Mouse (Mus musculus) MEL (cell line): ENCODE measurements around the gene Npsr1. TPM values are rescaled to one million over a fixed set of nuclear protein-coding genes. Genes with fewer than 3 reads are reported as not detected.

Experiments used
- DNase-seq: peaks from one replicate; pipeline ENCODE4 v3.0.0; 2011; ENCODE audit warnings: low read depth, low spot score
- H3K27ac ChIP-seq: 2 replicates; pipeline ENCODE4 v1.5.1; 2012; ENCODE audit warnings: low read depth, mild to moderate bottlenecking, control low read depth, low read length, moderate library complexity; ENCODE audit not compliant: control insufficient read depth
- H3K27me3 ChIP-seq, 2 experiments: fragments of 150-350 bp in 1 of 2; sonication (generic) in 1 of 2; 2 replicates each; pipeline ENCODE4 v1.6.1; 2012; ENCODE audit warnings: low read length in 2 of 2, mild to moderate bottlenecking in 2 of 2, improper control_type of control experiment in 1 of 2, moderate library complexity in 1 of 2; ENCODE audit not compliant: insufficient read depth in 2 of 2, control insufficient read depth in 1 of 2
- H3K36me3 ChIP-seq, 2 experiments: 2 replicates each; pipeline ENCODE4 v1.6.1; 2012 to 2014; ENCODE audit warnings: low read length in 2 of 2, improper control_type of control experiment in 1 of 2, inconsistent platforms in 1 of 2, mild to moderate bottlenecking in 1 of 2; ENCODE audit not compliant: insufficient read depth in 2 of 2, control insufficient read depth in 1 of 2
- H3K4me1 ChIP-seq, 2 experiments: fragments of 150-350 bp in 1 of 2; sonication (generic) in 1 of 2; 2 replicates each; pipeline ENCODE4 v1.6.1; 2012; ENCODE audit warnings: low read length in 2 of 2, improper control_type of control experiment in 1 of 2, mild to moderate bottlenecking in 1 of 2; ENCODE audit not compliant: insufficient read depth in 2 of 2, control insufficient read depth in 1 of 2
- H3K4me3 ChIP-seq, 2 experiments: fragments of 150-350 bp in 1 of 2; sonication (generic) in 1 of 2; 2 replicates each; pipeline ENCODE4 v1.5.1; 2012; ENCODE audit warnings: low read depth in 2 of 2, low read length in 2 of 2, mild to moderate bottlenecking in 2 of 2, moderate library complexity in 2 of 2, control low read depth in 1 of 2, improper control_type of control experiment in 1 of 2; ENCODE audit not compliant: control insufficient read depth in 1 of 2, insufficient read depth in 1 of 2
- H3K79me2 ChIP-seq: 2 replicates; pipeline ENCODE4 v1.6.1; 2012; ENCODE audit warnings: mild to moderate bottlenecking, low read length, moderate library complexity; ENCODE audit not compliant: control insufficient read depth, poor library complexity, insufficient read depth
- H3K9ac ChIP-seq: 2 replicates; pipeline ENCODE4 v1.6.1; 2012; ENCODE audit warnings: low read depth, mild to moderate bottlenecking, control low read depth, low read length, moderate library complexity; ENCODE audit not compliant: control insufficient read depth, poor library complexity, severe bottlenecking
- H3K9me3 ChIP-seq: fragments of 150-350 bp; sonication (generic); replicated peaks from 2 replicates; pipeline ENCODE4 v1.6.1; 2012; ENCODE audit warnings: mild to moderate bottlenecking, low read length, improper control_type of control experiment, moderate library complexity; ENCODE audit not compliant: insufficient read depth
- BHLHE40 ChIP-seq: IDR thresholded peaks from 2 replicates; pipeline ENCODE4 v1.6.1; 2012; ENCODE audit warnings: low read depth, mild to moderate bottlenecking, inconsistent platforms, low read length, improper control_type of control experiment, borderline replicate concordance
- CHD2 ChIP-seq: IDR thresholded peaks from 2 replicates; pipeline ENCODE4 v1.6.1; 2011; ENCODE audit warnings: low read length, improper control_type of control experiment
- CTCF ChIP-seq, 3 experiments: IDR thresholded peaks in 2 of 3; conservative IDR thresholded peaks in 1 of 3; 2 replicates each; pipeline ENCODE4 v1.5.1; 2011 to 2012; ENCODE audit warnings: low read length in 3 of 3, low read depth in 2 of 3, mild to moderate bottlenecking in 2 of 3, improper control_type of control experiment in 1 of 3, inconsistent platforms in 1 of 3, mixed read lengths in 1 of 3, moderate library complexity in 1 of 3; ENCODE audit not compliant: control insufficient read depth in 1 of 3, insufficient read depth in 1 of 3, poor library complexity in 1 of 3, severe bottlenecking in 1 of 3
- E2F4 ChIP-seq: IDR thresholded peaks from 2 replicates; pipeline ENCODE4 v1.6.1; 2011; ENCODE audit warnings: low read depth, low read length, improper control_type of control experiment, borderline replicate concordance
- ELF1 ChIP-seq: IDR thresholded peaks from 2 replicates; pipeline ENCODE4 v1.6.1; 2014; ENCODE audit warnings: low read depth, mild to moderate bottlenecking, inconsistent platforms, low read length, improper control_type of control experiment, moderate library complexity
- GATA1 ChIP-seq: IDR thresholded peaks from 2 replicates; pipeline ENCODE4 v1.6.1; 2011; ENCODE audit warnings: low read depth, low read length, improper control_type of control experiment
- HCFC1 ChIP-seq: IDR thresholded peaks from 2 replicates; pipeline ENCODE4 v1.6.1; 2012; ENCODE audit warnings: low read depth, mild to moderate bottlenecking, inconsistent platforms, low read length, improper control_type of control experiment, moderate library complexity
- JUND ChIP-seq: IDR thresholded peaks from 2 replicates; pipeline ENCODE4 v1.6.1; 2011; ENCODE audit warnings: low read depth, mild to moderate bottlenecking, improper control_type of control experiment, low read length
- MAFK ChIP-seq: IDR thresholded peaks from 2 replicates; pipeline ENCODE4 v1.6.1; 2011; ENCODE audit warnings: low read depth, mild to moderate bottlenecking, low read length, improper control_type of control experiment, borderline replicate concordance
- MAX ChIP-seq: IDR thresholded peaks from 2 replicates; pipeline ENCODE4 v1.6.1; 2011; ENCODE audit warnings: low read length, improper control_type of control experiment
- MXI1 ChIP-seq: IDR thresholded peaks from 2 replicates; pipeline ENCODE4 v1.6.1; 2011; ENCODE audit warnings: mild to moderate bottlenecking, low read depth, low read length, improper control_type of control experiment
- MYB ChIP-seq: IDR thresholded peaks from 2 replicates; pipeline ENCODE4 v1.6.1; 2011; ENCODE audit warnings: mild to moderate bottlenecking, low read depth, low read length, improper control_type of control experiment
- NRF1 ChIP-seq: IDR thresholded peaks from 2 replicates; pipeline ENCODE4 v1.6.1; 2014; ENCODE audit warnings: low read depth, mild to moderate bottlenecking, inconsistent platforms, low read length, improper control_type of control experiment, moderate library complexity; ENCODE audit not compliant: poor library complexity, insufficient read depth, severe bottlenecking
- POLR2AphosphoS2 ChIP-seq: IDR thresholded peaks from 2 replicates; pipeline ENCODE4 v1.6.1; 2011; ENCODE audit warnings: low read length, improper control_type of control experiment
- POLR2AphosphoS5 ChIP-seq: IDR thresholded peaks from 2 replicates; pipeline ENCODE4 v1.6.1; 2012; ENCODE audit warnings: low read depth, borderline replicate concordance, mild to moderate bottlenecking, inconsistent platforms, low read length, moderate library complexity, mixed read lengths
- RAD21 ChIP-seq: IDR thresholded peaks from 2 replicates; pipeline ENCODE4 v1.6.1; 2011; ENCODE audit warnings: mild to moderate bottlenecking, low read depth, low read length, improper control_type of control experiment
- SMC3 ChIP-seq: IDR thresholded peaks from 2 replicates; pipeline ENCODE4 v1.6.1; 2011; ENCODE audit warnings: low read depth, low read length, improper control_type of control experiment
- TAL1 ChIP-seq: IDR thresholded peaks from 2 replicates; pipeline ENCODE4 v1.6.1; 2012; ENCODE audit warnings: mild to moderate bottlenecking, inconsistent platforms, low read length, moderate library complexity, mixed read lengths
- TBP ChIP-seq: IDR thresholded peaks from 2 replicates; pipeline ENCODE4 v1.8.0; 2011; ENCODE audit warnings: low read depth, low read length, improper control_type of control experiment
- UBTF ChIP-seq: IDR thresholded peaks from 2 replicates; pipeline ENCODE4 v1.6.1; 2012; ENCODE audit warnings: low read depth, mild to moderate bottlenecking, inconsistent platforms, low read length, improper control_type of control experiment, moderate library complexity, borderline replicate concordance; ENCODE audit not compliant: insufficient read depth
- USF2 ChIP-seq, 2 experiments: IDR thresholded peaks; 2 replicates each; pipeline ENCODE4 v1.6.1; 2011 to 2012; ENCODE audit warnings: improper control_type of control experiment in 2 of 2, low read length in 2 of 2, borderline replicate concordance in 1 of 2, inconsistent platforms in 1 of 2, low read depth in 1 of 2, mild to moderate bottlenecking in 1 of 2; ENCODE audit not compliant: insufficient read depth in 1 of 2
- ZC3H11A ChIP-seq: IDR thresholded peaks from 2 replicates; pipeline ENCODE4 v1.6.1; 2012; ENCODE audit warnings: low read depth, mild to moderate bottlenecking, inconsistent platforms, low read length, improper control_type of control experiment
- ZKSCAN1 ChIP-seq: IDR thresholded peaks from 2 replicates; pipeline ENCODE4 v1.6.1; 2012; ENCODE audit warnings: low read depth, mild to moderate bottlenecking, inconsistent platforms, low read length, improper control_type of control experiment, moderate library complexity
- ZMIZ1 ChIP-seq: IDR thresholded peaks from 2 replicates; pipeline ENCODE4 v1.6.1; 2012; ENCODE audit warnings: low read depth, mild to moderate bottlenecking, inconsistent platforms, low read length, improper control_type of control experiment, moderate library complexity
- ZNF384 ChIP-seq: IDR thresholded peaks from 2 replicates; pipeline ENCODE4 v1.6.1; 2012; ENCODE audit warnings: low read depth, mild to moderate bottlenecking, inconsistent platforms, low read length, improper control_type of control experiment
- polyA plus RNA-seq, 2 experiments: library from polyadenylated mRNA; stranded (reverse) in 1 of 2; unstranded in 1 of 2; fragments of >175 nt in 1 of 2; fragments of >200 nt in 1 of 2; gene quantifications; 2 replicates each; pipeline versions ENCODE4 v1.2.1 to v1.2.4; 2012; ENCODE audit warnings: low replicate concordance in 2 of 2, low read depth in 1 of 2; ENCODE audit not compliant: insufficient read length in 2 of 2, insufficient read depth in 1 of 2, missing spikeins in 1 of 2
- total RNA-seq: library from RNA; depleted of rRNA; stranded (reverse); fragments of 300-350 nt; gene quantifications from 2 replicates; pipeline ENCODE4 v1.2.3, GENCODE M21; 2012

Gene Npsr1
- total and polyA plus RNA-seq, 3 experiments = 0.08 TPM; not detected in 2

- Histone ChIP-seq H3K4me1 (no peaks in the 10 kb centered on the region), H3K9me3 (peaks cover 2% of the 10 kb centered on the region; the same call in 1 of the 2 replicates)
These were observed 100.5 kb downstream of the Npsr1 start for GRCm38 (mm10) chr9:24198254-24198653.

GRCm38 (mm10) chr9:24211636-24212035 lies 113.8 kb downstream of the Npsr1 start:
- TF ChIP-seq USF2 (IDR thresholded peaks at IDR 0.05; ENCODE audit: borderline replicate concordance in 1 of 2, insufficient read depth in 1 of 2, low read depth in 1 of 2, low read length in 2 of 2) = no peak
- TF ChIP-seq ZNF384 = no peak
- TF ChIP-seq ELF1 = no peak
- no peak for TF ChIP-seq POLR2AphosphoS5
- no peak for TF ChIP-seq CTCF (IDR thresholded peaks at IDR 0.05 in 2 of 3, conservative IDR thresholded peaks at IDR 0.05 in 1 of 3; ENCODE audit: control insufficient read depth in 1 of 3, insufficient read depth in 1 of 3, low read depth in 2 of 3, low read length in 3 of 3, poor library complexity in 1 of 3, severe bottlenecking in 1 of 3)
- TF ChIP-seq E2F4 = no peak
- no peak for TF ChIP-seq MXI1
- no peak for TF ChIP-seq RAD21
- no peak for TF ChIP-seq TAL1
- TF ChIP-seq ZMIZ1 = no peak
- H3K9ac ChIP-seq = no peak overlapping the region

More at GRCm38 (mm10) chr9:24198254-24198653, 100.5 kb downstream of the Npsr1 start:
- no peak overlapping the region for H3K27ac ChIP-seq
- no peak for DNase-seq
- no peak for TF ChIP-seq HCFC1
- TF ChIP-seq ZNF384 = no peak
- no peak for TF ChIP-seq ZKSCAN1
- no peak for TF ChIP-seq MAFK
- no peak for TF ChIP-seq MXI1
- TF ChIP-seq POLR2AphosphoS2 = no peak
- no peak overlapping the region for H3K4me3 ChIP-seq
- H3K27me3 ChIP-seq = peaks cover 0 to 2% of the 10 kb centered on the region in 2 experiments; a peak in 2 of 4 replicates
- H3K9ac ChIP-seq = no peak overlapping the region
- no peaks in the 10 kb centered on the region for H3K79me2 ChIP-seq
- no peaks in the 10 kb centered on the region for H3K36me3 ChIP-seq

GRCm38 (mm10) chr9:24217721-24218120 lies 119.9 kb downstream of the Npsr1 start:
- Histone ChIP-seq H3K27ac (no peak overlapping the region), H3K9ac (no peak overlapping the region), H3K36me3 (no peaks in the 10 kb centered on the region), H3K4me1 (no peaks in the 10 kb centered on the region), H3K79me2 (no peaks in the 10 kb centered on the region)
- DNase-seq = no peak
- no peak for TF ChIP-seq CHD2
- no peak for TF ChIP-seq RAD21
- TF ChIP-seq UBTF = no peak
- TF ChIP-seq POLR2AphosphoS5 = no peak
- no peak for TF ChIP-seq MYB
- no peak for TF ChIP-seq ELF1
- TF ChIP-seq NRF1 = no peak
- no peak for TF ChIP-seq GATA1
- TF ChIP-seq SMC3 = no peak
- TF ChIP-seq BHLHE40 = no peak
- no peak for TF ChIP-seq TBP
- TF ChIP-seq TAL1 = no peak
- no peak for TF ChIP-seq JUND
- TF ChIP-seq ZC3H11A = no peak
- no peak for TF ChIP-seq MAX
- TF ChIP-seq ZMIZ1 = no peak
- TF ChIP-seq, all 39 proteins: peak for 0
- no peaks in the 10 kb centered on the region for H3K9me3 ChIP-seq
- no peak overlapping the region for H3K4me3 ChIP-seq
- no peaks in the 10 kb centered on the region for H3K27me3 ChIP-seq

More at GRCm38 (mm10) chr9:24211636-24212035, 113.8 kb downstream of the Npsr1 start:
- H3K9me3 ChIP-seq = no peaks in the 10 kb centered on the region
- no peaks in the 10 kb centered on the region for H3K27me3 ChIP-seq
- H3K4me1 ChIP-seq = no peaks in the 10 kb centered on the region
- H3K4me3 ChIP-seq = no peak overlapping the region
- no peak overlapping the region for H3K27ac ChIP-seq
- no peaks in the 10 kb centered on the region for H3K79me2 ChIP-seq
- no peak for DNase-seq
- H3K36me3 ChIP-seq = no peaks in the 10 kb centered on the region
